Mouse (Mus musculus): Measurements from ENCODE around the gene Pdia5. TPM values are rescaled to one million over a fixed set of nuclear protein-coding genes. Genes with fewer than 3 reads are reported as not detected.
A peak's percentile ranks its signal among the peaks of the same experiment; 100 is the strongest.

Gene Pdia5
- polyA plus RNA-seq, 1 experiment from 2014 or later, result 11.3 TPM

DNA sequence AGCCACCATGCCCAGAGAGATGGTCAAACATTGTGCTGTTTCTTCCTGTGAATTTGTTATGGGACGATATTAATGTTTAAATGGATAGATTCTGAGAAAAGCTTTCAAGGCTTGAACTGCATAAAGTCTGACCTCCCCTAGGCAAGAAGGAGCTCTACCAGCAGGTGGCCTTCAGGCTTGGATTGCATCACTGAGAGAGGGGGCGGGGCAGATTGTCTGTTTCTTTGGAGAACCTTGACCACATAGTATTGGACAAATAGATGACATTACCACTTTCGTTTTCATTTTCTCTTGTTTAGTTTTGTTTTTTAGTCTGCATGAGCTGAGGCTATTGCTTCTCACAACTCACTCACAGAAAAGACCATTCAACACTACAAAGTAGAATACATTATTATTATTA is 111.3 kb downstream of the Pdia5 start:
- Histone ChIP-seq H3K9ac (ENCODE audit: low read depth, low read length) (no peak overlapping the region), H3K4me1 (replicated peaks; ENCODE audit: control insufficient read depth, insufficient read depth, low read length) (no peaks in the 10 kb centered on the region), H3K27ac (ENCODE audit: low read depth, low read length) (no peak overlapping the region), H3K36me3 (ENCODE audit: control insufficient read depth, insufficient read depth, low read length) (no peaks in the 10 kb centered on the region), H3K27me3 (ENCODE audit: control insufficient read depth, insufficient read depth, low read length) (no peaks in the 10 kb centered on the region), H3K4me2 (replicated peaks; ENCODE audit: low read depth, low read length) (no peak overlapping the region), H3K9me3 (ENCODE audit: control insufficient read depth, low read length) (no peaks in the 10 kb centered on the region), H3K4me3 (ENCODE audit: low read depth, low read length) (no peak overlapping the region)
- no peak for DNase-seq (ENCODE audit: low spot score)
- no peak for ATAC-seq (ENCODE audit: low FRiP score)
- 80% methylated on average over 3 of the region's 3 CpGs for WGBS

DNA sequence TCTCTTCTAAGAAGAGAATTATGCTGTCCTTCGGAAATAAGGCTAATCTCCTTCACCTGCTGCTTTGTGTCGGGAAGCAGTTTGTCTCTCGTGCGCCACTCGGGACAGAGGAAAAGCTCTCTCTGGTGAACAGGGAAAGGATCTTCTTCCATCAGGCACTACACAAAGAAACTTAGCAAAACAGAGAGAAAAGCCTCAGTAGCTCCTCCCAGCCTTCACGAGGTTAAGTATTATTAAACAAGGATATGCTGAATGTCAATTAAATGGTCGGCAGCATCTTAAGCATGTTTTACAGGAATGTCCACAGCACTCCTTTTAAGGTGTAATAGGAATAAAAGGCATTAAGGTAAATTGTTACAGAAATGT is 126.6 kb downstream of the Pdia5 start:
- no peaks in the 10 kb centered on the region; the same call in 1 of the 2 replicates for H3K9me3 ChIP-seq (ENCODE audit: control insufficient read depth, low read length)
- peak overlapping the region; percentile 43 for H3K4me2 ChIP-seq (replicated peaks; ENCODE audit: low read depth, low read length)
- peak; percentile 26 for ATAC-seq (ENCODE audit: low FRiP score)
- WGBS, result 2% methylated on average over 7 of the region's 7 CpGs
- H3K27ac ChIP-seq (ENCODE audit: low read depth, low read length), result peak overlapping the region; percentile 67
- no peak for DNase-seq (ENCODE audit: low spot score)
- peaks cover 3% of the 10 kb centered on the region; the same call in 1 of the 2 replicates for H3K4me1 ChIP-seq (replicated peaks; ENCODE audit: control insufficient read depth, insufficient read depth, low read length)
- H3K27me3 ChIP-seq (ENCODE audit: control insufficient read depth, insufficient read depth, low read length), result no peaks in the 10 kb centered on the region
- H3K36me3 ChIP-seq (ENCODE audit: control insufficient read depth, insufficient read depth, low read length), result no peaks in the 10 kb centered on the region
- peak overlapping the region; percentile 70; the same call in 1 of the 2 replicates for H3K9ac ChIP-seq (ENCODE audit: low read depth, low read length)
- H3K4me3 ChIP-seq (ENCODE audit: low read depth, low read length), result peak overlapping the region; percentile 89

DNA sequence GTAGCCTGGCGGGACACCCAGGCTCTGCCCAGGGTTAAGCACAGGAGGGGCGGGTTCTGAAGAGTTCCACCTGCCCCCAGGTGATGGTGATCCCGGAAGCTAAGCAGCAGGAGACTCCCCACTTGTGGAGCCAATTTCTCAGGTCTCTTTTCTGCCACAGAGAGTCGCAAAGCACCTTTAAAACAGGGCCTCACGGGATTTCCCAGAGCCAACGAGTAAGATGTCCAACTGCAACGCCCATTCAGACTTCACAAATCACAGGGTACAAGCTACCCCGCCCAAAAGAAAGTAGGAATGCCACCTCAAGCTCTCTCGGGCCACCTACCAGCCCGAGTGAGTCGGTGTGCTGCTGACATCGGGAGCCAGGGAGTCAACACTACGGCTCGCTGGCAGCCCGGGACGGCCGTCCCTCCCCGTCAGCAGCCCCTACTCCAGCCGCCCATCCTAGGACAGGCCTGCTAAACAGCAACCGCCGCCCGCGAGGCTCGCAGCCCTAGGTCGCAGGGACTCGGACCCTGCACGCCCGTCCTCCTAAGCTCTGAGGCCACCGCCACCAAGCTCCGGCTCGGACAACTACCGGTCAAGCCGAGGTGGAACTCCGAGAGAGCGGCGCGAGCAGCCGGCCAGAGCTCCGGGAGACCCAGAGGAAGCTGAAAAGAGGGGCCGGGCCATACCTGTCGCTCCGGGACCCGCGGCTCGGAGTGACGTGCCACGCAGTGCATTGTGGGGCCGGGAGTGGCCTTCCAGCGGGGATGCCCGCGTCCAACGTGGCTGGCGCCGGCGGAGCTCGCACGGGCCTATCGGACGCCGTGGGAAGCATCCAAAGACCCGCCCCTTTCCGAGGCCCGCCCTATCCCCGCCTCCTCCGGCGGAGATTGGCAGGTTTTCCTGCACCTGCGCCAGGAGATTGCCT is 127.3 kb downstream of the Pdia5 start, which contains the start of gene Sec22a:
Gene Sec22a, minus strand, starts transcription at position 769 of the 913 bp plus-strand sequence.
- under 1% methylated on average over 67 of the region's 67 CpGs for WGBS
- ATAC-seq (ENCODE audit: low FRiP score), result peak; percentile 98
- H3K4me1 ChIP-seq (replicated peaks; ENCODE audit: control insufficient read depth, insufficient read depth, low read length), result peaks cover 3% of the 10 kb centered on the region; the same call in 1 of the 2 replicates
- peak within 1 kb of the TSS; percentile 88 for H3K9ac ChIP-seq (ENCODE audit: low read depth, low read length)
- H3K9me3 ChIP-seq (ENCODE audit: control insufficient read depth, low read length), result no peaks in the 10 kb centered on the region; the same call in 1 of the 2 replicates
- H3K27me3 ChIP-seq (ENCODE audit: control insufficient read depth, insufficient read depth, low read length), result no peaks in the 10 kb centered on the region
- H3K4me3 ChIP-seq (ENCODE audit: low read depth, low read length), result peak within 1 kb of the TSS; percentile 89
- peak; percentile 96 for DNase-seq (ENCODE audit: low spot score)
- H3K4me2 ChIP-seq (replicated peaks; ENCODE audit: low read depth, low read length), result peak within 1 kb of the TSS; percentile 86
- H3K27ac ChIP-seq (ENCODE audit: low read depth, low read length), result peak within 1 kb of the TSS; percentile 67
- no peaks in the 10 kb centered on the region for H3K36me3 ChIP-seq (ENCODE audit: control insufficient read depth, insufficient read depth, low read length)

DNA sequence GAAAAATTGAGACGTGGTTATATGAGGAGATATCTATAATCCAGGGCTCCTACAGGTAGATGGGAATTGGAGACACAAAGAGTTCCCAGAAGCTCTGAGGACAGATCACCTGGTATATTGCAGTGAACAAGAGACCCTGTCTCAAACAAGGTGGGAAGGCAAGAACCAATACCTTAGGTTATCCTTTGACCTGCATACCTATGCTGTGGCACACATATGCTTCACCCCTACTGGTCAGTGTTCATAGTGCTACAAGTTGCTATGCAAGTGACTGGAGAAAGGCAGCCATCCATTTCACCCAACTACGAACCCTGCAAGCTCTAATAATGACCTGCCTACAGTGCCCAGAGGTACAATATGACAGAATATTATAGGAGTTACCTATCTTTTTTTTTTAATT is 128.5 kb downstream of the Pdia5 start:
- 86% methylated on average over 2 of the region's 2 CpGs for WGBS

DNA sequence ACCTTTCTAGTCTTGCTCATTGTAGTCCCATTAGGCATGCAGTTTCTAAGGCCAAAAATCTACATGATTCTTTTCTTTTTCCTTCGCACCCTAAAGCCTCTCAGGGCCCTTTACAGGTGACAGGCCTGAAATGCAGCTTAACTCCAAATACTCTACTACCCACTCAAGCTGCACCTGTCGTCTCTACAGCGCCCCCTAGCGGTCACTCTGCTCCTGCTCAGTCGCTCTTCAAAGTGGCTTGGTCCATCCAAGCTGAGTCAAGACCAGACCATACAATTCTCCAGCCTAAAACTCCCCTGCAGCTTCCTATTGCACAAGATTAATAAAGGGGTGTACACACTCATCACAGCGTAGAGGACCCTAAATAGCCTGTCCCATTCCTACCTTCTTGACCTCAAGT is 130.1 kb downstream of the Pdia5 start:
- Histone ChIP-seq H3K4me2 (replicated peaks; ENCODE audit: low read depth, low read length) (no peak overlapping the region), H3K9ac (ENCODE audit: low read depth, low read length) (no peak overlapping the region), H3K9me3 (ENCODE audit: control insufficient read depth, low read length) (no peaks in the 10 kb centered on the region; the same call in 1 of the 2 replicates), H3K27ac (ENCODE audit: low read depth, low read length) (no peak overlapping the region), H3K27me3 (ENCODE audit: control insufficient read depth, insufficient read depth, low read length) (no peaks in the 10 kb centered on the region), H3K36me3 (ENCODE audit: control insufficient read depth, insufficient read depth, low read length) (no peaks in the 10 kb centered on the region), H3K4me1 (replicated peaks; ENCODE audit: control insufficient read depth, insufficient read depth, low read length) (peaks cover 3% of the 10 kb centered on the region; the same call in 1 of the 2 replicates), H3K4me3 (ENCODE audit: low read depth, low read length) (no peak overlapping the region)
- 33% methylated on average over 6 of the region's 6 CpGs for WGBS
- DNase-seq (ENCODE audit: low spot score) (peak; percentile 77), ATAC-seq (ENCODE audit: low FRiP score) (no peak)

More for the DNA sequence above, 128.5 kb downstream of the Pdia5 start:
- no peak for ATAC-seq (ENCODE audit: low FRiP score)
- no peaks in the 10 kb centered on the region for H3K36me3 ChIP-seq (ENCODE audit: control insufficient read depth, insufficient read depth, low read length)
- no peaks in the 10 kb centered on the region; the same call in 1 of the 2 replicates for H3K9me3 ChIP-seq (ENCODE audit: control insufficient read depth, low read length)
- no peak for DNase-seq (ENCODE audit: low spot score)
- H3K27me3 ChIP-seq (ENCODE audit: control insufficient read depth, insufficient read depth, low read length), result no peaks in the 10 kb centered on the region
- no peak overlapping the region for H3K9ac ChIP-seq (ENCODE audit: low read depth, low read length)
- H3K27ac ChIP-seq (ENCODE audit: low read depth, low read length), result no peak overlapping the region
- H3K4me3 ChIP-seq (ENCODE audit: low read depth, low read length), result no peak overlapping the region
- peaks cover 3% of the 10 kb centered on the region; the same call in 1 of the 2 replicates for H3K4me1 ChIP-seq (replicated peaks; ENCODE audit: control insufficient read depth, insufficient read depth, low read length)
- no peak overlapping the region for H3K4me2 ChIP-seq (replicated peaks; ENCODE audit: low read depth, low read length)

DNA sequence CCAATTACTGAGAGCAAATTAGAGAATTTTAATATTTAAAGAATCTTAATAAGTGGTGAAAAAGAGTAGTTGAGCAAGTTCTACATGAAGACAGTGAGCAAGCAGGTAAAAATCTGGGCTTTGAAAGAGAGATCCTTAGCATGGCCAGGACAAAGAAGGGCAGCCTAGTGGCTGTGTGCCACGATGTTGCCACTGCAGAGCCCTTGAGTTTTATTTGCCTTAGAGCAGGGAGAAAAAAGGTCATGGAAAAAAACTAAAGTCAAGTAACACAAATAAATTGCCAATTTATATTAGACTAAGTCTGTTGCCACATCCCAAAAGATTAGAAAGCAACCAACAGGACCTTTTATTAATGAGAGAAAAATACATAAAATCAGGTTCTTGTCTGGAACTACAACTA is 133.2 kb downstream of the Pdia5 start:
- Histone ChIP-seq H3K36me3 (ENCODE audit: control insufficient read depth, insufficient read depth, low read length) (no peaks in the 10 kb centered on the region), H3K27me3 (ENCODE audit: control insufficient read depth, insufficient read depth, low read length) (no peaks in the 10 kb centered on the region), H3K4me1 (replicated peaks; ENCODE audit: control insufficient read depth, insufficient read depth, low read length) (no peaks in the 10 kb centered on the region), H3K4me2 (replicated peaks; ENCODE audit: low read depth, low read length) (no peak overlapping the region), H3K9me3 (ENCODE audit: control insufficient read depth, low read length) (no peaks in the 10 kb centered on the region), H3K27ac (ENCODE audit: low read depth, low read length) (no peak overlapping the region), H3K9ac (ENCODE audit: low read depth, low read length) (no peak overlapping the region), H3K4me3 (ENCODE audit: low read depth, low read length) (no peak overlapping the region)
- no peak for DNase-seq (ENCODE audit: low spot score)
- 83% methylated on average over 1 of the region's 1 CpGs for WGBS
- ATAC-seq (ENCODE audit: low FRiP score), result no peak

Other genes starting within 250 kb of the Pdia5 start
- gene Sec22a, start 127.0 kb downstream of the Pdia5 start, polyA plus RNA-seq (2014; fragmentation: Nextera tagmentation; extraction: Ambion mirVana), result 41.9 and 46.1 TPM in 2 replicates
- 27.3 and 30.1 TPM in 2 replicates for gene Sema5b, start 50.3 kb upstream of the Pdia5 start, polyA plus RNA-seq (2014; fragmentation: Nextera tagmentation; extraction: Ambion mirVana)

Data from hindbrain, embryonic 11.5 days (tissue).